Mouse (Mus musculus) NIH3T3 (cell line): ENCODE results near the gene 1190005I06Rik.
A peak's percentile ranks its signal among the peaks of the same experiment; 100 is the strongest.

ENCODE experiments used
- DNase-seq: peaks from one replicate; pipeline ENCODE4 v3.0.0-alpha.2; 2012; ENCODE audit warnings: low read depth

1190005I06Rik gene

GRCm38 (mm10) chr8:120667561-120668373, 20.3 kb upstream of the 1190005I06Rik start, which contains the start of the genes Gm27021 and Cox4i1:
Gene Gm27021 (minus strand): TSS chr8:120668079.
Gene Cox4i1 (plus strand): TSS chr8:120668222.
- DNase-seq, result peak; percentile 97

DNA sequence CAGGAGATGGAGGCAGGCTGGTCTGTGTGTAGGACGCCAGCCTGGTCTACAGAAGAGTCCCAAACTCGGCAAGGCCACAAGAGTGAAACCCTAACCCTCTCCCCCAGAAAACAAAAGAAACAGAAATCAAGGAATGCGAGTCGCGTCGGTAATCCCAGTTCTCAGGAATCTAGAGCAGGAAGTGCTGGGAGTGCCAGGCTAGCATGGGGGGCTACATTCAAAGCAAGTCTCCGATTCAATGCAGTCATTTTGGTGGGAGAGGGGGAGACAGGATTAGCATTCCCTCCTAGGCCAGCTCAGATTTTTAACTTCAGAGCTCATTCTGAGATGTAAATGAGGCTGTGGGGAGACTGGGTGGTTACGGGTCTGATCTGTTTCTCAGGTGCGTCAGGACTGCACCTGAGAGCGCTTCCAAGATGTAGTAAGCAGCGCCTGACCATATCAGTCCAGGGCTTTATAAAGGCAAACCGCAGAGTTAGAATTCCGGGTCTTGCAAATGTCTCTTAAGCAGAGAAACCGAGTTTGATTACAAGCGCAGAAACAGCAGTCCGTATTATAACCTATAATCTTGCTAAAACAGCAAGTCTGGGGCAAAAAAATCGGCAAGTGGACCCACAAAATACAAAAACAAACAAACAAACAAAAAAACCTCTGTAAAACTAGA, 19.5 kb upstream of the 1190005I06Rik start:
- peak; percentile 22 for DNase-seq

DNA sequence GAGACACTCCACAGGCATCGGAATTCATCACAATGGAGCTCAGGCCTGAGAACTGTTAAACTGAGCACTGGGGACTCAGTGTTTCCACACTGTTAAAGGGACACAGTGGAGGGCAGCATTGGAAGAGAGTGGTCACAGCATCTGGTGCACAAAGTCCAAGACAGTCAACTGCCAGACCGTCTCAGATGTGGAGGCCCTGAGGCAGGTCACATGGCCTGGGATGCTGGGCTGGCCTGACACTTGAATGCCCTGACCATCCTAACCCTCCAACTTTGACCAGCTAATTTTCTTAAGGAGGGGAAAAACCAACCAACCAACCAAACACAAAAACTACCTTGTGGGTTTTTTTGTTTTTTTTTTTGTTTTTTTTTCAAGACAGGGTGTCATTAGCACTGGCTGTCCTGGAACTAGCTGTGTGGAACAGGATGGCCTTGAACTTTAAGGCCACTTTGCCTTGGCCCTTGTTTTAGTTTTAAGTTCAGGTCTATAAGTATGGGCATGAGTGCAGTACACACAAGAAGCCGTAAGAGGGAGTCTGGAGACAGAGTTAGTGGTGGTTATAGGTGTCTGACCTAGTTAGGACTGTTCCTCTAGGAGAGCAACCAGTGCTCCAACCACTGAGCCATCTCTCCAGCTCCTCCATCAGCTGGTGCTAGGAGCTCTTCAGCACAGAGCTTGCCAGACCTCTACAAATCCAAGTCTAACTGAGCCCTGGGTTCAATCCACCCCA, 18.5 kb upstream of the 1190005I06Rik start:
- DNase-seq, result peak; percentile 54

DNA sequence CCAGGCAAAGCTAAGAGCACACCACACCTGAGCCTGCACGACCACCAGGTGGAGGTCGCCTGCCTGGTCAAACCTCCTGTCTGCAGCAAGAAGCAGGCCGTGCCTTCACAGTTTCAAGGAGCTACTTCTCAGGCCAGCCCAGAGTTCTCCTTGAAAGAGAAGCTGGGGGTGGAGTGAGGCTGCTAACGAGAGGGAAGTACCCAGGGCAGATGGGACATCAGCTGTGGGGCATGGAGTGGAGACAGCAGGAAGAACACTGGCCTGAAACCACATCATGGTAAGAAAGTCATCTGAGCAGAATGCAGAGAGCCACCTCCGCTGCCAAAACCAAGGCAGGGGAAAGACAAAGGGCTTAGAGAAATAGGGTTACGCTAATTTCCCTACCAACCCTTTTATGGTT, 17.1 kb upstream of the 1190005I06Rik start:
- no peak for DNase-seq

DNA sequence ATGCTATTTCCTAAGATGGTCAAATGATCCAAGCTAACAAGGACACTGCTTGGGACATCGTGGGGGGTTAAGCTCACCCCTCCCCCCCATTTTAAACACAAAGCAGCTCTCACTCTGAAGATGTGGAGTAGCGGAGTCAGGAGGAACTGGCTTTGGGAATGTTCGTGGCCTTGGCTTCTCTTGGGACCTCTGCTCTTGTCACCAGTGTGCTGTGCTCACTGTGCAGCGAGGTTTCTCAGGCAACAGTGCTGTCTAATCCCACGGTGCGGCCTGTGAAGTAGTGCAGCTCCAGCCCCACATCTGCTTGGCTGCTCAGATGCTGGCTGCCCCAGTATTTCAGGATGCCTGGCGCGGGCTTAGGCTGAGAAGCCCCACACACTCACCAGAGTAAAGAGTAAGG, 10.0 kb upstream of the 1190005I06Rik start:
- DNase-seq, result no peak

GRCm38 (mm10) chr8:120656322-120657052, 9.1 kb upstream of the 1190005I06Rik start:
- no peak for DNase-seq

DNA sequence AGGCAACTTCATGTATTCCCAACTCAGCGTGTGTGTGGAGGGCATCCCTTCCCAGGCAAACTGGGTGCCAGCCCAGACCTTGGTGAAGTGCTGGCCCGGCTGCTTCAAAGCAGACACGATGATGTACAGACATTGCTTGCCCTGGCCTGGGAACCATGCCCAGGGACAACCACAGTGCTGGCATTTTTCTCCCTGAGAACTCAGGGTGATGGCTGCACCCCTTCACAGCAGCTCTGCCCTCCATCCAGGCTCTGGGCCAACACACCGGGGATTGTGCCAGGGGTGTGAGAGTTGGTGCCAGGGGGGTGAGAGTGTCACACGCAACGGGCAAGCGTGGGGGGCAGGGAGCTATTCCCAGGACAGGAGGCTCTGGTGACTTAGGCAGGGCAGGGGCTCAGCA, 2.8 kb downstream of the 1190005I06Rik start:
- DNase-seq, result peak; percentile 80

DNA sequence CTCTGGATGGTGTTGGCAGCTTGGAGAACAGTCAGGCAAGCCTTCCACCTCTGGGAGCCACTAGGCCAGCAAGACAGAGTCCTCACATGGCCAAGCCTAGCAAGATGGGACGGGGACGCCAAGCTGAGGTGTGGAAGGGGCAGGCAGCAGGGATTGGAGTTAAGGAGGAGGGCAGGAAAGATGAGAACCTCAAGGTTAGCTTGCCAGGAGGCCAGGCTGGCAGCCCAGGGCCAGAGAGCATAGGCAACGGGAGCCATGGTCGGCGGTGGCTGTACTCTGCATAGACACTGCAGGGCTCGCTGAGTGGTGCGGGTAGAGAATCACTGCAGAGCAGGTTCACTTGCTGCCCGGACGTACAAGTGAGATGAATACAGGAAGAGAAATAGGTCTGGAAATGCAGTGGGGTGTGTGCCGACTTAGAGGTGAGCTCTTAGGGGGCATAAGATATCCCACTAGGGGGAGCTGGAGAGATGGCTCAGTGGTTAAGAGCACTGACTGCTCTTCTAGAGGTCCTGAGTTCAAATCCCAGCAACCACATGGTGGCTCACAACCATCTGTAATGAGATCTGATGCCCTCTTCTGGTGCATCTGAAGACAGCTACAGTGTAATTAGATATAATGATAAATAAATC, 5.3 kb downstream of the 1190005I06Rik start:
- DNase-seq, result no peak

- no peak for DNase-seq
Observed at GRCm38 (mm10) chr8:120641245-120641644, 6.2 kb downstream of the 1190005I06Rik start.

GRCm38 (mm10) chr8:120634329-120634839, 13.0 kb downstream of the 1190005I06Rik start:
- DNase-seq, result peak; percentile 28

DNA sequence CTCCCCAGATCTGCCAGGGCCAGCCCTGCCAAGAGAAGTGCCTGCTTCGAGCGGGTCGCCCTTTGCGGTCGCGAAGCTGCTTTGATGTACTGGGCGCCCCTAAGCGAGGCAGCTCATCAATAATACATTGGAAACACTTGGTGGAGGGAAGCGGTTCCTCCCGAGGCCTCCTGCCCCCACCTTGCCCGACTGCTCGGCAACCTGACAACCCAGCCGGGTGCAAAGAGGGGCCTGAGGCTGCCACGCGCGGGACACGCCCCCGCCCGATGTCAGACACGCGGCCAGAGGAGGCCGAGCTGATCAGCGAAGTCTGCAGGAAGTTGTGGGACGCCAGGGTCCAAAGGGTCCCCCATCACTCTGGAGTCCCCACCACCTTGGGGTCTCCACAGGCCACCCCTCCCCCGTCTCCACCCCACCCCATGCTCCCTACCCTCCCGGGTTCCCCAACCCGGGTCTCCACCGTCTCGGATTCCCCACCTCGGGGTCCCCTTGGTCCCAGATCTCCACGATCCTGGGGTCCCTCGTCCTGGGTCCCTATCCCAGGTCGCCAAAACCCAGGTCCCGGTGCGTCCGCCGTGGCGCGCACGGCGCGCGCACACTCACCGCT, 13.7 kb downstream of the 1190005I06Rik start:
- DNase-seq, result no peak

DNA sequence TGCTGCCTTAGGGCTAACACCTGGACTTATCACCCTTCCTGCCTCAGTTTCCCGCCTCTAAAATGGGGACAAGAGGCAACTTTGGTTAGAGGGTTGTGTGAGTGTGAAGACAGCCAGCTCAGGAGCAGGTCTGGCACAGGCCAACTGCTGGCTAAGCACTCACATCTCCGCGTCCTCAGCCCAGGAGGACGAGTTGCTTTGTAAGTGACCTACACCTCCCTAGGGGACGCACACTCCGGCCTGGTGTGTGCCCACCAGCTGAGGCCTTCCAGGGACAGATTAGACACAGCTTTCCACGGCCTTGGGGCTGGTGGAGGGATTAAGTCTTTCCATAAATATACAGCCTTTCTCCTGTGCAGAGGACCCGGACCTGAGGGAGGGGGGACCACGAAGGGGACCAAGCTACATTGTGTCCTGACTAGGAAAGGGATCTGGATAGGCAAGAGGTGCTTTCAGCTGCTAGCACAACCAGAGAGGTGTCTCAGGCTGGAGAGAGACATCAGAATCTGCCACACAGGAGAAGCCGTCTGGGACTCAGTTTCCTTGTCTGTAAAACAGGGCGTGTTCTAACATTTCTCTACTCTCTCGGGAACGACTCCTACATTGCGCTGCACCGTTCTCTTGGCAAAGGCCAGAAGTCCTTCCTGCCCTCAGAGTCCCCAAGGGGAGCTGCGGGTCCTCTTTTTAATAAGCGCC, 14.3 kb downstream of the 1190005I06Rik start:
- DNase-seq, result no peak

DNA sequence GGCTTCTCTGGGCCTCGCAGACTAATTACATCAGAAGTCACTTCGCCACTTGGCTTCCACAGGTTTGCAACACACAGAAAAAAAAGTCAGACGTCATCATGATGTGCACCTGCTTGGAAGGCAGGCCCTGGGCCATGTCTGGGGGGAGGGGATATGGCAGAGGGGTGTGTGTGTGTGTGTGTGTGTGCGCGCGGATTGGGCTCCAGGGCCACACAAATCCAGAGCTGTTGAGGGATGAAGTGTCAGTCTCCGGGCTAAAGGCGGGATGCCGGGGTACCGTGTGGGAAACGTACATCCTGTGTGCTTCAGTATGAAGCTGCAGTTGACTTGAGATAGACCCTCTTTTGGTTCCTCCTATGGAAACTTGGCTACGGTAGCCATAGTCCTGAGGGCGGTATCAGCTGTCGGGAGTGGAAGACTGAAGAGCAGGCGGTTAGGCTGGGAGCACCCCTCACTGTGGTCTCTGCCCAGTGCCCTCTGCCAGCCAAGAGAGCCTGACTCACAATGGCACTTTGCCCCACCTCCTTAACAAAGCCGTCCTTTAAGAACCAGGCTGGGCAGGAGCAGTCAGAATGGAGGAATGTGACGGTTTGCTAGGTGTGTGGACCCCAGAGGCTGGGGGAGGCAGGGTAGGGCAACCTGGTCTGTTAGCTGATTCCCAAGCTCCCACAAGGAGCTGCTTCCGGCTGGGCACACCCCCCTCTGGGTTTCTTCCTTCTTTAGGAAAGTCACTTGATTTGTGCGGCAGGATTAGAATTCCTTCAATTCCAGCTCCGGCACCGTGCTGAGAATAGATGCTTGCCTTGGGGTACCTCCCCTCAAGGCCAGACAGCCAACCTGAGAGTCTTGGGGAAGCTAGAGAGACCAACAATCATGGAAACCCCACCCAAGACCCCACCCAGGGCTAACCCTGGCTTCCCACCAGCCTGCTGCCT, 15.7 kb downstream of the 1190005I06Rik start:
- peak; percentile 45 for DNase-seq

- DNase-seq, result no peak
Observed at GRCm38 (mm10) chr8:120630848-120631247, 16.6 kb downstream of the 1190005I06Rik start.

DNA sequence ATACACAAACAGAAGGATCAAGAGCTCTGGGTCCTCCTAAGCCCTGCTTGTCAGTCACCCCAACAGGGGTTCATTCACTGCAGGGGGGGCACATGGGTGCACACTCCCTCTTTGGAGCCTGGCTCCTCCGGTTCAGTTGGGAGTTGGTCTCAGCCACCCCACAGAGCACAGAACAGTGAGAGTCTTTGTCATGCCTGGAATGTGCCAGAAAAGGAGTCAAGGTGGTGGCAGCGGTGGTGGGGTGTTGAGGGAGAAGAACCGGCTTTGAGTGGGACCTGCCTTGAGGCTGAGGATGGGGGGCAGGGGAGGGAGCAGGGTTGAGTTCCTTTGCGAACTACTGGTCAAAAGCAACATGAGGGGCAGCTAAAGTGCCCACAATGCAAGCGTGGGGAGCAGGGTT, 17.4 kb downstream of the 1190005I06Rik start:
- DNase-seq, result no peak

DNA sequence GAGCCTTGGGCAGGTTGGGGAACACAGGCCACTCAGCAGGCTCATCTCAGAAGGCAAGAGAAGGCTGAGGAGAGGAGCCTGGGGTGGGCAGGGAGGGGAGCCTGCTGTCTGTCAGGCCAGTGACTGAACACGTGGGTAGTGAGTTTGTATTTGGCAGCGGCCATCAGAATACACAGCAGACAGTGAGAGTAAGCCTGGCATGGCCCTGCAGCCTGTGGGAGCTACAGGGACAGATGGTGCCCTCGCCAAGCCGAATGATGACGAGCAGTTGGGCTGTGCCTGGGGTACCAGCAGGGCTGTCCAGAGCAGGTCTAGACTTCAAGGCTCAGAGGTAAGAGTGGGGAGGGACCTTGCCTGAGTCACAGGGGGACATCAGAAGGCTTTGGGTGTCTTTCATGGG, 20.1 kb downstream of the 1190005I06Rik start:
- no peak for DNase-seq

DNA sequence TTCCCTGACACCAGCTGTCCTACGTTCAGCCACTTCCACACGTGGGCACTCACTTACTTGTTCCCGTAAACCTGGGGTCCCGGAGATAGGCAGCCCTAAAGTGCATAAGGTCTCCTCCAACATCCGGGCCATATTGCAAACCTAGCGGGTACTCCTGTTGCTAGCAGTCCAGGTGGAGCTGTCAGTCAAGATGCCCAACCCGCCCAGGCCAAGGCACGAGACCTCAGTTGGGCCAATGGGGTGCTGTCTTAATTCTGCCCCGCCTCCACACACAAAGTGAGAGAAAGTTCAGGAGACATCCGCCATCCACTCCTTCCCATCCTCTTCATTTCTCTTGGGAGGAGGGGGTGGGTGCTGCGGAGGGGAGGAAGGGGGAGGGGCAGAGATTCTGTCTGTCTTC, 21.0 kb downstream of the 1190005I06Rik start:
- no peak for DNase-seq

GRCm38 (mm10) chr8:120623608-120624007, 23.8 kb downstream of the 1190005I06Rik start:
- DNase-seq, result no peak

DNA sequence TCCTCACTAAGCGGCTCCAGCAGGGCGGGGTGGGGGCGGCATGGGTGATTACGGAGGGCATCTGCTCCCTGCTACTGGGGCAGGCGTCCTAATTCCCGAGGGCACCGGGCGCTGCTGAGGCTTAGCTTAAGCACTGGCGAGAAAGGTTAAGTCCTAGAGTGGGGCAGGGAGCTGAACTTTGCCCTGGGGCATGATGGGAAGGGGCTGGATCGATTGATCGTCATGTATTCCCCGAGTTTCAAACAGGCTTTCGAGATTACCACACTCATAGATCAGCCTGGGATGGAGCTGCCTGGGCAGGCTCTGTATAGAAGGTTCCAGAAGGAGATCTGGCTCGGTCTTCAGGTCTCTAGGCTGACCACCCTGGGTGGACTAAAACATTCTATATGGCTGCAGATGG, 25.3 kb downstream of the 1190005I06Rik start:
- no peak for DNase-seq
